Mouse (Mus musculus) heart, adult 2 months (tissue): ENCODE measurements around the gene Olfr1338.

ENCODE experiments used
- CTCF ChIP-seq: fragments of 200-600 bp; IDR thresholded peaks from 2 replicates; pipeline ENCODE4 v1.8.1; 2022; ENCODE audit warnings: antibody characterized with exemption, mild to moderate bottlenecking, moderate library complexity
- EP300 ChIP-seq: fragments of 200-500 bp; IDR thresholded peaks from 2 replicates; pipeline ENCODE4 v1.6.1; 2011; ENCODE audit warnings: low read depth, low read length, control low read depth; ENCODE audit not compliant: insufficient read depth

DNA sequence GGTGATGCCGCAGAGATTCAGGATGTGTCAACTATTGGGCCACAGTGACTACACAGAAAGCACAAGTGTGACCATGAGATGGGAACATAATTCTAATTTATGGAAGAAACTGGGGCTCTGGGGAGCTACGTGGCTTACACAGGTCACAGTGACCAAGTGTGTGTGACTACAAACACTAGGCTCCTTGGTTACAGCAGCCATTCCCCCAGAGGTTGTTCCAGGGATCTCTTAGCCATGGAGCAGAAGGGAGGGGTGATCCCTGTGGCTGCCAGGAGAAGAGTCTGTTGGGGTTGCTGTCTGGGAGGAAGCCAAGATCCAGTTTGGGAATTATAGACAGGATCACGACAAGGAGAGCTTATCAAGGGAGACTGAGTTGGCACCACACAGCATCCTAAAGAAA lies 55.3 kb downstream of the Olfr1338 start, which contains the start of gene Olfr1341:
- TF ChIP-seq CTCF: no peak
- no peak for TF ChIP-seq EP300
